Mouse (Mus musculus) adrenal gland (tissue): ENCODE measurements around the gene Slc35b2.

Source experiments
- intact Hi-C: fragments of 180-260 bp; cut with DNase I; formaldehyde crosslinking; loops from one replicate; pipeline ENCODE4 v1.15.1; 2025

The Slc35b2 gene

GRCm38 (mm10) chr17:45580958-45581477, 17.3 kb downstream of the Slc35b2 start:
- intact Hi-C loops = loop anchor here (5.0 kb wide), 1 partner anchor 61 kb away; no protein-coding TSS in a partner anchor

- intact Hi-C loops = loop anchor here (5.0 kb wide), 1 partner anchor 61 kb away; no protein-coding TSS in a partner anchor
Measured at GRCm38 (mm10) chr17:45581567-45581983, 17.9 kb downstream of the Slc35b2 start.

- intact Hi-C loops = loop anchor here (2.0 to 5.0 kb wide), 2 partner anchors 45 to 60 kb away; no protein-coding TSS in a partner anchor
Measured at GRCm38 (mm10) chr17:45582188-45582587, 18.5 kb downstream of the Slc35b2 start.

DNA sequence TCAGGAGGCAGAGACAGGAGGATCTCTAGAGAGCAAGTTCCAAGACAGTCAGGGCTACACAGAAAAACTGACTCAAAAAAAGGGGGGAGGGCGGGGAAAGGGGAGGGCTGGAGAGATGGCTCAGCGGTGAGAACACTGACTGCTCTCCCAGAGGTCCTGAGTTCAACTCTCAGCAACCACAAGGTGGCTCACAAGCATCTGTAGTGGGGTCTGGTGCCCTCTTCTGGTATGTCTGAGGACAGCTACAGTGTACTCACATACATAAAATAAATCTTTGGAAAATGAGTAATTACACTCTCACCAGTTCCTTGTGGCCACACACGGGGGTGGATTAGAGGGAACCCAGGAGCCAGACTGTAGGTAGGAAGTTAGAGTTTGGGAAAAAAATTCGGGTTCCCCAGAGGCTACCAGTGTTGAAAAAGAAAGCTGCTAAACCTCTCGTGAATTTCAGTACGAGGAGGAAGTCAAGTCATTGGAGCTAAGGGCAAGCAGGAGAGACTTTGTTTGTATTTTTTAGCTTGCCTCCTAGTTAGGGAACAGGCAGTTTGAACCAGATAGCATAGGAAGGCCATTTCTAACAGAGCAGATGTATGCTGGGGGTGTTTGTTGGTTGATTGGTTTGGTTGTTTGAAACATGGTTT, 19.2 kb downstream of the Slc35b2 start:
- intact Hi-C loops = loop anchor here (2.0 to 5.0 kb wide), 2 partner anchors 44 to 59 kb away; no protein-coding TSS in a partner anchor

GRCm38 (mm10) chr17:45584096-45584896, 20.6 kb downstream of the Slc35b2 start:
- intact Hi-C loops = loop anchor here (5.0 kb wide), 1 partner anchor 58 kb away; no protein-coding TSS in a partner anchor

DNA sequence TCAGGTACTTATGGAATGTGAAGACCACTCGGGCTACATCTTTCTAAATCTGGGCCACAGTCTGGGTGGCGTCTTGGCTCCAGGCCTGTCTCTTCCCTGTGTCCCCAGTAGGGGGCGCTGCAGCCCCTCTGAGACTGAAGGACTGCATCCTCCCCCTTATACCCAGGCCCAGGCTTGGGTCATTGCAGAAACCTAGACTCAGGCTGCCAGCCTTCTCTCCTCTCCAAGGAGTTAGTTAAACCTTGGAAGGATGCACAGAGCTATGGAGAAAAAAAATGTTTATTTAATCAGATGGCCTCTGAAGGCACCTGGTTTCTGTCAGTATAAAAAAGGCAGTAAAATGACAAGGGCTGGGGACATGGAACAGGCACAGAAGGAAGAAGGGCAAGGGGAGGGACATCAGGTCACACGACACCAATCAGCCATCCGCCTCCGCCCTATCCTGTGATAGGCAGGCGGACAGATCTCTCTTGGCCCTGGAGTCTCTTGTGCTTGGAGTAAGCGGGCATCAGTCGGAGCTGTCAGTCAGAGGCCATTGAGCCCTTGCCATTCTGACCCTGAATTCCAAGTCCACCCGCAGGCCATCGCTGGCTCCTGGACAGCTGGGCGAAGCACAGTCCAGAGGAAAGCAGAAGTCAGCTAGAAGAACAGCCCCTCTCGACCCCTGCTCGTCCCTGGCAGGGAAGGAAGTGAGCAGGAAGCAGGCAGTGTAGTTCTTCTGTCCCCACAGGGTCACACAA, 21.4 kb downstream of the Slc35b2 start:
- intact Hi-C loops = loop anchor here (5.0 kb wide), 1 partner anchor 57 kb away; no protein-coding TSS in a partner anchor

GRCm38 (mm10) chr17:45585725-45586448, 22.2 kb downstream of the Slc35b2 start:
- intact Hi-C loops = no loop called here

DNA sequence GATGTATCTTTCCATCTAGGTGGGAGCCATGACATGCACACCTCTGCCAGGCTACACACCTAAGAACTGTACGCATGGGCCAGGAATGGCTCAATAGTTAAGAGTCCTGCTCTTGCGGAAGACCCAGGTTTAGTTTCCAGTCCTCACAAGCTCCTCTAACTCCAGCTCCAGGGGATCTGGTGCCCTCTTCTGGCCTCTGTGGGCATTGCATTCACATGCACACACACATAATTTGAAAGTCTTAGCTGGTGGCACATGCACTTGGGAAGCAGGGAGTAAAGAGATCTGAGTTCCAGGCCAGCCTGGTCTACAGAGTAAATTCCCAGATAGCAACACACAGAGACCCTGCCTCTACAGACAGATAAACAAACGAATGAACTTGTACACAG, 22.8 kb downstream of the Slc35b2 start:
- intact Hi-C loops = no loop called here

GRCm38 (mm10) chr17:45588370-45588769, 24.7 kb downstream of the Slc35b2 start:
- intact Hi-C loops = no loop called here

DNA sequence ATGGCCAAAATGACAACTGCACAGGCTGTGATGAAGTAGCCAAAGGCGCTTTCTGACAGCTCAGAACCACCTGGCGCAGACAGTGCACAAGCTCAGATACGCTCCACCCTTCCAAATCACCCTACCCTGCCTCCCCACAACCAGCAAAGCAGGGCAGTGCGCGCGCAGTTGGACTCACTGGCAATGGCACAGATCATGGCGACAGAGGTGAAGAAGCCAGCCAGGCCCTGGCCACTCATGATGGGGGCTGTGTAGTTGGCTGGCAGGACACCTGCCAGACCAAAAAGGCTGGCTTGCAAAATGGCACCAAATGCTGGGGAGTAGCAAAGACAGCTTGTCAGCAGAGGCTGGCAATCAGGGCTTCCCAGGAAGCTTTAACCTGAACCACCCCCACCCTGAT, 25.6 kb downstream of the Slc35b2 start:
- intact Hi-C loops = no loop called here

DNA sequence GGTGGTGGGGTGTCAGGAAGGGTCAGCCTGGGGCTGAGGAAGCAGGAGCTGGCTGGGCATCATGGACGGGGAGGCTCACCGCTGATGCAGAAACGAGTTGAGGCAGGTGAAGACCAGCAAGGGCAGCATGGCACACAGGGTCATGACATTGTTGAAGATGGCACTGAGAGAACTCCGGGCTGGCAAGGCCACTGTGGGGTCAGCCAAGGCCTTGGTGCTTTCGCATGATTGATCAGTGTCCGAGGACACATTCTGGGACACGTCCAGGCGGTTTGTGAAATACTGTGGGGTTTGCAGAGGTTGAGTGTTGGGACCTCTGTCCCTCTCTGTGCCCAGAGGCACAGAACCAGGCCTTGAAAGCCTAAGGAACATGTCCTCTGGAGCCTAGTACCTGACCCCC, 26.2 kb downstream of the Slc35b2 start:
- intact Hi-C loops = no loop called here

DNA sequence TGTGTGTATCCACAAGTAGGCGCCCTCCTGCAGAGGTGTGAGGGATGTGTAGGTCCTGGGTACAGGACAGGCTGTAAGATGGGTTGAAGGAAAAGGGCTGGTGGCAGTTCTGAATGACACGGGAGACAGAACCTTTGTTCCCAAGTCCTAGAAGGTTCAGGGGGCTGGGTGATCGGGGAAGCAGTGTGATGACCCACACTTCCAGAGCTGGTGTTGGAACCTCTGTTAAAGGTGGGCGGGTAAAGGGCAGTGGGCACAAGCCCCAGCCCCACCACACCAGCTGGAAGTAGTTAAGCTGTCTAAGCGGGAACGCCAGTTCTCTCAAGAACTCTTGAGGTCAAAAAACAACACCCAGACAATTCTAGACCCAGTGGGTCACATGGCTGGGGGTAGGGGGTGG, 26.7 kb downstream of the Slc35b2 start:
- intact Hi-C loops = no loop called here

GRCm38 (mm10) chr17:45591701-45592605, 28.3 kb downstream of the Slc35b2 start:
- intact Hi-C loops = no loop called here

- intact Hi-C loops = no loop called here
Measured at GRCm38 (mm10) chr17:45592606-45593431, 29.1 kb downstream of the Slc35b2 start.

GRCm38 (mm10) chr17:45593479-45593878, 29.8 kb downstream of the Slc35b2 start:
- intact Hi-C loops = no loop called here

DNA sequence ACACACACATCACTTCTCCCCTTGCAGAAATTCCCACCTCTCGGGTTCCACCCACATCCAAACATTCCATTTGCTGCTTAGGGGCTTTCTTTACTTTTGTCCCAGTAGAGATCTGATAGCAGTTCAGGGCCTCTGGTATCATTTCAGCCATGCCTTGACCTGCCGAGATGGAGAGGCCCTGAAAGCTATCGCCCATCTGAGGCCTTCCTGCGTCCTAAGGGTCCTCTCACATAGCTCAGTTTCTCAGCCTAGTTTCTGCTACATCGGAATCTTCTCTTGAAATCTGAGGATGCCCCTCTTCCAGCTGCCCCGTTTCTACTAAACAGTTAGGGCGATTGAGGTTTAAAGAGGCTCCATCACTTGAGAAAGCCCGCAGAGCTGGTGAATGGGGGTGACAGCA, 30.5 kb downstream of the Slc35b2 start:
- intact Hi-C loops = no loop called here

DNA sequence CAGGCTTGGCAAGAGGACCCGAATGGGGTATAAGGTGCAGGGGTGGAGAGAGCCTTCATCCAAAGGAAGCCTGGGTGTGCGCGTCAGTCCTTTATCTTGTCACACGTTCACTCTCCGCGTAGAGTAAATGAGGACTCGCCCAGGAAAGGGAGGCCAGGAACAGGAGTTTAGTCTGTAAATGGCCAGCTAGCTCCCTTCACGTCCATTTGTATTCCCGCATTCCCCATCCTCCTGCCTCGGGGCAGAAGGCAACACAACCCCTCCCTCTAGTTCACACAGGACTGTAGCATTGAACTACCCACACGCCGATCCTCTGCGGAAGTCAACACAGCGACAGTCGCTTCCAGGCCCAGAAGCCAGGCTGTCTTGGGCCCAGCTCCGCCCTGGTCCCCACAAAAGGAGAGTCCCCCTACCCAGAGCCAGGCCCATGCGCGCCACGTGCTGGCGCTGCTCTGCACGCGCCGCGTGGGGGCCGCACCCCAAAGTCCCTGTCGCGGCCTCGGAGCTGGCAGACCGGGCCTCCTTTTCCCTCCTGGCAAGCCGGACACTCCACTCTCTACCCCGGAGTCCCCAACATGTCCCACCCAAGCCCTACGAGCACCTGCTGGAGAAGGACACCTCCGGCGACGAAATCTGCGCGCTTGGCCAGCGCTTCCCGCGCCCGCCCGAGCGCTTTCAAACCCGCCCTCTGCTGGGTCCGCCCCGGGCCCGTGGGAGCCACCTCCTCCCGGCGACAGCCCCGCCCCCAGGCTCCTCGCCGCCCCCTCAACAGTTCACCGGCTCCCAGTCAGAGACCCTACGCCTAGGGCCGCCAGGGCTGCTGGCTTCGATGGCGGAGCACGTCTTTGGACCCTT, 31.4 kb downstream of the Slc35b2 start:
- intact Hi-C loops = no loop called here
